Mouse (Mus musculus) limb, embryonic 11.5 days (tissue): ENCODE results near the gene Surf2. TPM values are rescaled to one million over a fixed set of nuclear protein-coding genes. Genes with fewer than 3 reads are reported as not detected.

Experiments used
- ATAC-seq: fragments of 200-750 bp; cut with Nextera tagmentation; 2 replicates; pipeline ENCODE4 v1.8.0; 2017; ENCODE audit warnings: low read depth; ENCODE audit not compliant: insufficient number of reproducible peaks, low FRiP score, low TSS enrichment
- DNase-seq: peaks from one replicate; pipeline ENCODE4 v3.0.0-alpha.2; 2015; ENCODE audit warnings: low spot score
- H3K27ac ChIP-seq: fragments of 300-500 bp; sonication (generic); replicated peaks from 2 replicates; pipeline ENCODE4 v1.5.1; 2014; ENCODE audit warnings: low read depth, mild to moderate bottlenecking, low read length
- H3K27me3 ChIP-seq: fragments of 300-500 bp; sonication (generic); 2 replicates; pipeline ENCODE4 v1.6.1; 2014; ENCODE audit warnings: mild to moderate bottlenecking, low read length, mixed read lengths; ENCODE audit not compliant: control insufficient read depth, insufficient read depth
- H3K36me3 ChIP-seq: fragments of 300-500 bp; sonication (generic); 2 replicates; pipeline ENCODE4 v1.6.1; 2014; ENCODE audit warnings: mild to moderate bottlenecking, low read length, moderate library complexity, mixed read lengths; ENCODE audit not compliant: control insufficient read depth, insufficient read depth
- H3K4me1 ChIP-seq: fragments of 300-500 bp; sonication (generic); 2 replicates; pipeline ENCODE4 v1.6.1; 2014; ENCODE audit warnings: low read length, mixed read lengths; ENCODE audit not compliant: control insufficient read depth, insufficient read depth
- H3K4me2 ChIP-seq: fragments of 300-500 bp; sonication (generic); 2 replicates; pipeline ENCODE4 v1.6.1; 2014; ENCODE audit warnings: low read depth, mild to moderate bottlenecking, moderate library complexity; ENCODE audit not compliant: severe bottlenecking
- H3K4me3 ChIP-seq: fragments of 300-500 bp; sonication (generic); 2 replicates; pipeline ENCODE4 v1.5.1; 2014; ENCODE audit warnings: low read depth, low read length
- H3K9ac ChIP-seq: fragments of 300-500 bp; sonication (generic); 2 replicates; pipeline ENCODE4 v1.6.1; 2014; ENCODE audit warnings: mild to moderate bottlenecking, low read length
- H3K9me3 ChIP-seq: fragments of 300-500 bp; sonication (generic); 2 replicates; pipeline ENCODE4 v1.6.1; 2016; ENCODE audit warnings: low read length; ENCODE audit not compliant: control insufficient read depth
- WGBS: fragments of 180-500 bp; shearing (Covaris S2); extraction: QIAGEN DNeasy Blood & Tissue Kit; methylation state at CpG from one replicate; pipeline ENCODE4 v1.1.7; 2014; 5-methylcytosine and 5-hydroxymethylcytosine counted together
- polyA plus RNA-seq: library from polyadenylated mRNA; unstranded; fragments of >200 nt; fragmentation: Nextera tagmentation; extraction: Ambion mirVana; gene quantifications from 2 replicates; pipeline ENCODE4 v1.2.1, GENCODE M21; 2014

Gene Surf2
- polyA plus RNA-seq, 1 experiment from 2014 or later: 45.1 TPM

DNA sequence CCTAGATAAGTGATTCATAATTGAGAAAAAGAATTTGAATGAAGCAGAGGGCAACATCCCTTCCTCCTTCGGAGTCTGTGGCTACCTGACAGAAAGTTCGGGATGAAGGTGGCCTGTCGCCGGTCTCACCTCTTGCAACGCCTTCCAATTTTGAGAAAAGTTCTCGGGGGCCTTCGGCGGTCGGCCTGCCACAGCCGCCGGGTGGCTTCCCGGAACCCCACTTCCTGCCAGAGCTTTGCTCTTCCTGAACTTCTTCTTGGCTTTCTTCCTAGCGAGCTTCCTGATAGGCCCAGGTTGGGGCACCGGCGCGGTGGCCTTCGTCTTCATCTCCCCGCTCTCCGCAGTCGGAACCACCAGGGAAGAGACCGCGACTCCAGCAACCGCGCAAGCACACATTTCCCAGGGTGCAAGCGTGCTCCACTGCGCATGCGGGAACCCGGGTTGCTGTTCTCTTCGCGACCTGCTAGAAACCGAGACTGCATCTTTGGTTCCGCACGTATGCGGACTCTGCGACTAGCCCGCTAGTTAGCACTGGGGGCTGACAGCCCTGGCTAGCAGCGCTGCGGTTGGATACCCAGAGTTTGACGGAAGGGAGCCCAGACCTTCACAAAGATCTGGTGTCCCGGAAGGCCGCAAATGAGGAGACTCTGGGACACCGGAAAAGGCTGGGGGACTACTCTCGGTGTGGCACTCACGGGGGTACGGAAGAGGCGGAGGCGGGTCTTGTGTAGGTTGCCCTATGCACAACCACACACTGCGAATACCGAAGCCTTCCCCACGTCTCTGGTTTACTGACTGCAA lies 48.0 kb downstream of the Surf2 start, which contains the start of gene Rexo4:
Rexo4 (minus strand) TSS at position 464 of the 801 bp plus-strand sequence.
- Histone ChIP-seq H3K27ac (peak within 1 kb of the TSS; percentile 98), H3K36me3 (peaks cover 6% of the 10 kb centered on the region; the same call in 1 of the 2 replicates), H3K9me3 (no peaks in the 10 kb centered on the region), H3K9ac (peak within 1 kb of the TSS; percentile 81), H3K4me1 (peaks cover 5% of the 10 kb centered on the region; the same call in 1 of the 2 replicates), H3K4me2 (peak within 1 kb of the TSS; percentile 77), H3K4me3 (peak within 1 kb of the TSS; percentile 84), H3K27me3 (no peaks in the 10 kb centered on the region)
- under 1% methylated on average over 50 of the region's 50 CpGs for WGBS
- ATAC-seq (peak; percentile 93), DNase-seq (peak; percentile 96)

DNA sequence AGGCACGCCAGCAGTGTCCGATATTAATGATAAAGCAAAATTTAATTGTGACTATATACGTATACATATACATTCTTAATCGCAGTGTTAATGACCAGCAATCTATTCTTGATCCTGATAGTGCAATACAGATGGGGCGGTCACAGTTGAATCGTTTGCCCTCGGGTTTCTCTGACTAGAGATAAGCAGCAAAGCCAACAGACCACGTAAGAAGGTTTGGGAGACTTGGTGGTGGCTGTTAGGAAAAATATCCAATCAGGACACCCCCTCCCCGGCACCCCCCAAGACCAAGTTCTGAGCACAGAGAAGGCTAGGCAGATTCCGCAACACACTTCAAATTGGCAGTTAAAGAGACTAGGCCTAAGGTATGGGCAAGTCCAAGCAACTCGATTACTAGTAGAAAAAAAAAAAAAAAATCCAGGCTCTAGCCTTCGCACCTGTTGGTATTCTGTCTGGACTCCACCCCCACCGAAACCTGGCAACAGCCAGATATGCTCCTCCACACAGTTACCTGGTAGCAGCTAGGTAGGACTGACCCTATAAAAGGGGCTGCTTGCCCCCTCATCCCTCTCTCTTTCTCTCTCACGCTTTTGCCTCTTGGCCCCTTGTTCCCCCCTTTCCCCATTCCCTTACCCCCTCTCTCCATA lies 48.7 kb downstream of the Surf2 start:
- H3K36me3 ChIP-seq: peaks cover 6% of the 10 kb centered on the region; the same call in 1 of the 2 replicates
- no peaks in the 10 kb centered on the region for H3K9me3 ChIP-seq
- ATAC-seq: peak; percentile 13; the same call in 1 of the 2 replicates
- peak overlapping the region; percentile 98 for H3K27ac ChIP-seq
- H3K9ac ChIP-seq: peak overlapping the region; percentile 81
- H3K27me3 ChIP-seq: no peaks in the 10 kb centered on the region
- peak overlapping the region; percentile 84 for H3K4me3 ChIP-seq
- H3K4me1 ChIP-seq: peaks cover 5% of the 10 kb centered on the region; the same call in 1 of the 2 replicates
- peak overlapping the region; percentile 77 for H3K4me2 ChIP-seq
- 14% methylated on average over 14 of the region's 14 CpGs for WGBS
- no peak for DNase-seq

DNA sequence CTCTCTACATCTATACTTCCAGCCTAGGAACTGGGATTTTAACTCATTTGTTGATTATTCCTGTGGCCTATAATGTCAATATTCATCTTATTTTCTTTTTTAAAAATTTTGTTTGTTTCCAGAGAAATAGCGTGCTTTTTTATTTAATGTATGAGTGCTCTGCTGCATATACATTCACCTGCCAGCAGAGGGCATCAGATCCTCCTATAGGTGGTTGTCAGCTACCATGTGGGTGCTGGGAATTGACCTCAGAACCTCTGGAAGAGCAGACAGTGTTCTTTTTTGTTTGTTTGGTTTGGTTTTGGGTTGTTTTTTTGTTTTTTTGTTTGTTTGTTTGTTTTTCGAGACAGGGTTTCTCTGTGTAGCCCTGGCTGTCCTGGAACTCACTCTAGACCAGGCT lies 51.1 kb downstream of the Surf2 start:
- Histone ChIP-seq H3K9me3 (no peaks in the 10 kb centered on the region), H3K27ac (no peak overlapping the region), H3K4me3 (no peak overlapping the region), H3K4me1 (peaks cover 5% of the 10 kb centered on the region; the same call in 1 of the 2 replicates), H3K36me3 (no peaks in the 10 kb centered on the region), H3K27me3 (no peaks in the 10 kb centered on the region), H3K9ac (no peak overlapping the region), H3K4me2 (no peak overlapping the region)
- 79% methylated on average over 2 of the region's 2 CpGs for WGBS
- no peak for ATAC-seq
- no peak for DNase-seq

Other genes with a start within 250 kb of the Surf2 start
- not detected in 2 replicates for gene Lcn4, start 245.1 kb upstream of the Surf2 start, polyA plus RNA-seq
- not detected in 2 replicates for gene Abo, start 51.4 kb upstream of the Surf2 start, polyA plus RNA-seq
- 15.2 and 16.9 TPM in 2 replicates for gene Surf6, start 13.5 kb upstream of the Surf2 start, polyA plus RNA-seq
- 46.7 and 50.7 TPM in 2 replicates for gene Med22, start 5.7 kb upstream of the Surf2 start, polyA plus RNA-seq
- 757 and 772 TPM in 2 replicates for gene Rpl7a, start 5.6 kb upstream of the Surf2 start, polyA plus RNA-seq
- 45.0 and 47.8 TPM in 2 replicates for gene Surf1, start 163 bp downstream of the Surf2 start, polyA plus RNA-seq
- 194 and 195 TPM in 2 replicates for gene Surf4, start 17.6 kb downstream of the Surf2 start, polyA plus RNA-seq
- gene Stkld1, start 17.7 kb downstream of the Surf2 start, polyA plus RNA-seq: 0.08 TPM in 1 of 2 replicates, not detected in the other
- gene Rexo4, start 48.0 kb downstream of the Surf2 start, polyA plus RNA-seq: 63.0 and 66.3 TPM in 2 replicates
- gene Adamts13, start 57.0 kb downstream of the Surf2 start, polyA plus RNA-seq: 0.05 and 0.06 TPM in 2 replicates
- gene Cacfd1, start 93.6 kb downstream of the Surf2 start, polyA plus RNA-seq: 86.7 and 92.9 TPM in 2 replicates
- 0.72 and 1.3 TPM in 2 replicates for gene Slc2a6, start 111.6 kb downstream of the Surf2 start, polyA plus RNA-seq
- 5.7 and 6.2 TPM in 2 replicates for gene Mymk, start 155.8 kb downstream of the Surf2 start, polyA plus RNA-seq
- gene Adamtsl2, start 163.0 kb downstream of the Surf2 start, polyA plus RNA-seq: 9.4 and 10.2 TPM in 2 replicates
- gene Fam163b, start 226.1 kb downstream of the Surf2 start, polyA plus RNA-seq: 0.71 and 1.3 TPM in 2 replicates
- 0.05 TPM in 1 of 2 replicates, not detected in the other for gene Dbh, start 248.9 kb downstream of the Surf2 start, polyA plus RNA-seq